Mouse (Mus musculus): ENCODE data around the gene Pnp.
"Not testable (repeated sequence)": the region's sequence is repeated elsewhere in the genome, so short reads cannot be mapped to it uniquely, and the experiment has no call there.

The Pnp gene

GRCm38 (mm10) chr14:50927366-50927765, 3.5 kb upstream of the Pnp start:
- intact Hi-C loops (cut with DNase I), result loop anchor here (10.0 kb wide), 1 partner anchor 123 kb away; the partner anchor contains the start of genes Ccnb1ip1 and Parp2

- intact Hi-C loops (cut with DNase I), result loop anchor here (5.0 to 10.0 kb wide), 2 partner anchors 58 to 125 kb away; partner anchors contain the start of genes Ccnb1ip1, Parp2 and Tep1
These were observed 931 bp upstream of the Pnp start for GRCm38 (mm10) chr14:50929951-50930350.

DNA sequence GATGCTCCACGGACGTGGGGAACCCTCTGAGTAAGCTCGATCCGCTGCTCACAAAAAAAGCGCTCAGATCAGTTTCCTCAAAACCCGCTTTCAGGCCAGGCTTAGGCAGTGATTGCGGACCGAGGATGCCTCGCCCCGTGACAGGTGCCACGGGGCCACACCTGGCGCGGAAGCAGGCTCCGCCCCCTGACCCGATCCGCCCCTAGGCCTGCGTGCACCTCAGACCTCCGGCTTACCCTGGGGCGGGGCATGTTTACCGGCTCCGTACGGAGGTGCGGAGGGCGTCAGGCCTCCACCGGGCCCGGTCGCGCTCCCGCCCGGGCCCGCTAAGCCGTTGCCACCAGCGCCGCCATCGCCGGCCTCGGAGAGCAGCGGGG, 517 bp upstream of the Pnp start:
- intact Hi-C loops (cut with DNase I), result loop anchor here (5.0 kb wide), 1 partner anchor 58 kb away; the partner anchor contains the start of gene Tep1

- intact Hi-C loops (cut with DNase I), result loop anchor here (5.0 kb wide), 1 partner anchor 59 kb away; the partner anchor contains the start of gene Tep1
These were observed 675 bp downstream of the Pnp start for GRCm38 (mm10) chr14:50931493-50932020.

GRCm38 (mm10) chr14:50936649-50937048, 5.8 kb downstream of the Pnp start:
- intact Hi-C loops (cut with DNase I), result no loop called here

- intact Hi-C loops (cut with DNase I), result no loop called here
These were observed 7.4 kb downstream of the Pnp start for GRCm38 (mm10) chr14:50938119-50938908.

- intact Hi-C loops (cut with DNase I), result no loop called here
These were observed 8.1 kb downstream of the Pnp start for GRCm38 (mm10) chr14:50938940-50939339.

DNA sequence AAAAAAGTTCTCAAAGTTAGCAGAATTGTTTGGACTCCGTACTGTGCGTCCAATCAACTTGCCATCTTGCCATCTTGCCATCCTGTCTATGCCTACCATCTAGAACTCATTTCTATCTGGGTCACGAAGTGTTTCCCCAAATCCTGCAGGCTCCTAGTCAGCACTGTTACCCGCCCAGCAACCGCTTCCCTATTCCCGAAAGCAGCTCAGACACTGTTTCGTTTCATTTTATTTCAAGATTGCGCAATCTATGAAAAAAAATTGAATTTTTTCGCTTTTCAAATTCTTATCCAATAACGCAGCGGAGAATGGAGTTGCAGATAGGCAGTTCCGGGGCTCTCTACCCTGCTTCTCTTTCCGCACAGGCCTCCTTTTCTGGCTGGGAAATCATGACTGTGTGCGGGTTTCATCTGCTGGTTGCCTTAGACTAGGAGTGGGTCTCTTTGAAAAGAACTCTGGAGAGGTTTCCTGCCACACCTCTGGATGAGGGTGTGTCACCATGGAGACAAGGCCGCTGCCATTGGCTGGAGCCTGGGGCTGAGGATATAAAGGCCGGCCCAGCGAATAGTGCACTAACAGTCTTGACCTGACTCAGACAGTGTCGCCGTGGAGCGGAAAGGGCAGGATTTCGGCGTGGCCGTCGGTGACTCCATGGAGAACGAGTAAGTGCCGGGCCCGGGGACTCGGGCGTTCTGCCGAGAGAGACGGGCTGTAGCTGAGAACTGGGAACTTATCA, 13.2 kb downstream of the Pnp start, which contains the start of gene Gm49342:
Gene Gm49342 (plus strand): TSS at position 586 of the 736 bp plus-strand sequence.
- intact Hi-C loops (cut with DNase I), result no loop called here

DNA sequence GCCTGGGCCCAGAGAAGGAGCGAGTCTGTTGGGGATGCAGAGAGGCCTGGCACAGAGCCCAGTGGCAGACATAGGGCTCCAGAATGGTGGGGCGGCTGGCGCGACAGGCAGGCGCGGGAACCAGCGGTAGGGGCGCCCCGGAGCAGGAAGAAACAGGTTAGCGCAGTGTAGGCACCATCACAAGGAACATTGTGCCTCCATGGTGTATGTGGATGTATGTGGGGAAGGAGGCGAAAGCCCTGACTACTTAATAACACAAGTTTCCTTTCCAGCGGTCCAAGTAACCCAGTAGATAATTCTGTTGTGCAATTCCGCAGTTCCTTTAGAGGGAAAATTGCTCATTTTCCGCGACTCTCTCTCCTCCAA, 13.8 kb downstream of the Pnp start:
- intact Hi-C loops (cut with DNase I), result not testable (repeated sequence)

DNA sequence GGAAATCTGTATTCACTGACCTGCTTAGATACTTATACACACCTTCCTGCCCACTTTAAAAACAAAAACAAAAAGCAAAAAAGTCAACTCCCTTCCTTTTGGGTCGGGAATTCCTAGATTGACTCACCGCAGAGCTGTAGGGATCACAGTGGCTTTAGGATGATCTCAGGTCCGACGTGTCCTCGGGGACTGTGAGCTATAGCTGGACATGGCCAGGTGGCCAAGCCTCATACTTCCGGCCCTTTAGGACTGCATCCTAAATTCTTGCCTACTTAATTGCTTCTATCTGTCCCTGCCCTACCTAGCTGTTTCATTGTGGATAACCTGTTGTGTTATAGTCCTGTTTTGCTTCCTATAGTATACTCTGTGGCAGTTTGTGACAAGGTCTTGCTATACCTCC, 14.2 kb downstream of the Pnp start:
- intact Hi-C loops (cut with DNase I), result not testable (repeated sequence)

- intact Hi-C loops (cut with DNase I), result not testable (repeated sequence)
These were observed 14.6 kb downstream of the Pnp start for GRCm38 (mm10) chr14:50945526-50945925.

GRCm38 (mm10) chr14:50955487-50955886, 24.6 kb downstream of the Pnp start:
- intact Hi-C loops (cut with DNase I), result no loop called here

DNA sequence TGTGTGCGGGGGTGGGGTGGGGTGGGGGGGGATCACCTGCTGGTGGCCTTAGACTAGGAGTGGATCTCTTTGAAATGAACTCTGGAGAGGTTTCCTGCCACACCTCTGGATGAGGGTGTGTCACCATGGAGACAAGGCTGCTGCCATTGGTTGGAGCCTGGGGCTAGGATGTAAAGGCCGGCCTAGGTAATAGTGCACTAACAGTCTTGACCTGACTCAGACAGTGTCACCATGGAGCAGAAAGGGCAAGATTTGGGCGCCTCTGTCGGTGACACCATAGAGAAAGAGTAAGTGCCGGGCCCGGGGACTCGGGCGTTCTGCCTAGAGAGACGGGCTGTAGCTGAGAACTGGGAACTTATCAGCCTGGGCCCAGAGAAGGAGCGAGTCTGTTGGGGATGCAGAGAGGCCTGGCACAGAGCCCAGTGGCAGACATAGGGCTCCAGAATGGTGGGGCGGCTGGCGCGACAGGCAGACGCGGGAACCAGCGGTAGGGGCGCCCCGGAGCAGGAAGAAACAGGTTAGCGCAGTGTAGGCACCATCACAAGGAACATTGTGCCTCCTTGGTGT, 25.1 kb downstream of the Pnp start, which contains the start of gene Pnp2:
Gene Pnp2 (plus strand): TSS at position 51 of the 567 bp plus-strand sequence.
- intact Hi-C loops (cut with DNase I), result not testable (repeated sequence)

- intact Hi-C loops (cut with DNase I), result not testable (repeated sequence)
These were observed 25.8 kb downstream of the Pnp start for GRCm38 (mm10) chr14:50956724-50957123.

GRCm38 (mm10) chr14:50957146-50957545, 26.3 kb downstream of the Pnp start:
- intact Hi-C loops (cut with DNase I), result not testable (repeated sequence)

DNA sequence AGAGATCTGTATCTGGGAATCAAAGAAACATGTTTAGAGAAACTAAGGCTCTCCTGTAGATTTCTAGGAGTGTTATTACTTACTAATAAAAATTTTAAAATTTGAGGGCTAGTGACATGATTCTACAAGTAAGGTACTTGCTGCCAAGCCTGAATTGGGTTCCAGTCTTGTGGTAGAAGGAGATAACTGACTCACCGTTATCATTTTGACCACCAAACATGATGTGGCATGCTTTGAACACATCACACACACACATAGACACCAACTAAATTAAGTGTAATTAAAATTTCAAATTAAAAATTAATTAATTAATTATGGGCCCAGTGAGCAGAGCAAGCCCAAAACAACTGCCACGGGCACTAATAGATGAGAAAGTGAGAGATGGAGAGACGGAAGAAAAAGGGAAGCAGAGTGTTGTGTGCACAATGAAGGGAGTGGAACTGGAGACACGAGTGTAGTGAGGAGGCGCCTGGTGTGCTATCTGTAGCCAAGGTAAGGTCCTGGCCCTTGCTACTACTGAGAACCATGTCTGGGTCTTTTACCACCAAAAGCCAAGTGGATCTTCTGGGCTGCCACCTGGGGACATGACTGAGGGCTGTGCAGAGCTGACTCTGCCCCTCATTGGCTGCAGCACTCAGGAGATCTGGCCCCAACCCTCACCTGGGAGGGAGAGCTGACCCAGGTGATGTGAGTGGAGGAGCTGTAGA, 27.6 kb downstream of the Pnp start:
- intact Hi-C loops (cut with DNase I), result not testable (repeated sequence)

- intact Hi-C loops (cut with DNase I), result no loop called here
These were observed 37.5 kb downstream of the Pnp start for GRCm38 (mm10) chr14:50968216-50968980.

DNA sequence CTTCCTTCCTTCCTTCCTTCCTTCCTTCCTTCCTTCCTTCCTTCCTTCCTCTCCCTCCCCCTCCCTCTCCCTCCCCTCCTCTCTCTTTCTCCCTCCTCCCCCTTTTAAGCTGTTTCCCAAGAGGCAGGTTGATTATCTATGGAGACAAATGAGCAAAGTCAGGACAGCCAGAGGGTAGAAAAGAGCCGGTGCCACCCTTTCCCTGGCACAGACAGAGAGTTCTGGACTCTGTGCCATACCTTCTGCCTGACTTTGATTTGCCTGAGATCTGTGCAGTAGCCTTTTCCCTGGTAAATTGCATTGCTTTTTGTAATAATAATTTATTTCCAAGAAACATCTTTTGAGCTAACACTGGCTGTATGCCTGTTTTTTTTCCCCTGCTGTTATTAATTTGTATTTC, 38.2 kb downstream of the Pnp start:
- intact Hi-C loops (cut with DNase I), result no loop called here

- intact Hi-C loops (cut with DNase I), result no loop called here
These were observed 39.0 kb downstream of the Pnp start for GRCm38 (mm10) chr14:50969558-50970544.

Measured in adrenal gland (tissue).